Mouse (Mus musculus): Measurements from ENCODE around the gene Cd3eap.

- TF ChIP-seq CTCF (conservative IDR thresholded peaks at IDR 0.05 in 1 of 2, IDR thresholded peaks at IDR 0.05 in 1 of 2; ENCODE audit: low read depth in 2 of 2, low read length in 2 of 2) = no peak
- no peak for TF ChIP-seq IRF4 (IDR thresholded peaks at IDR 0.05; ENCODE audit: low read depth, low read length)
These were observed 51.4 kb downstream of the Cd3eap start for GRCm38 (mm10) chr7:19307739-19308453.
